Mouse (Mus musculus) embryo, embryonic 11.5 days (tissue): ENCODE results near the gene Tmem274.
"Not testable (repeated sequence)": the region's sequence is repeated elsewhere in the genome, so short reads cannot be mapped to it uniquely, and the experiment has no call there.

Experiments used
- DNase-seq: peaks from one replicate; pipeline ENCODE4 v3.0.0-alpha.2; 2012; ENCODE audit warnings: low read depth, low spot score

Tmem274 gene

DNA sequence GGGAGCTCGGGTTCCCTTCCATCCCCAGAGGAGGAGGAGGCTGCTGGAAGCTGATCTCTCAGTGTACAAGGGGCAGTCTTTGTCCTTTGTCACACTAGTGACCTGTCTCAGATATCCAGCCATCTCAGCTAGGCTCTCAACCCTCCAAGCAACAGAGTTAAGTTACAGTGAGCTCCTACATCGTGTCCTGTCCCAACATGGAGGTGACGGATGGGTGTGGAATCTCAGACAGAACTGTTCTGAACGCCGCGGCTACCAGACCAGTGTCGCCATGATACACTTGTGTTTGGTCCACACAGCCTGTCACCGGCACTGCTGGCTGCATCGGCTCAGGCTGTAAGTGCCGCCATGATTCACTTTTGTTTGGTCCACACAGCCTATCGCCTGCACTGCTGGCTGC lies at the start of gene Tmem274:
Tmem274 (plus strand) TSS at position 301 of the 400 bp plus-strand sequence.
- no peak for DNase-seq

DNA sequence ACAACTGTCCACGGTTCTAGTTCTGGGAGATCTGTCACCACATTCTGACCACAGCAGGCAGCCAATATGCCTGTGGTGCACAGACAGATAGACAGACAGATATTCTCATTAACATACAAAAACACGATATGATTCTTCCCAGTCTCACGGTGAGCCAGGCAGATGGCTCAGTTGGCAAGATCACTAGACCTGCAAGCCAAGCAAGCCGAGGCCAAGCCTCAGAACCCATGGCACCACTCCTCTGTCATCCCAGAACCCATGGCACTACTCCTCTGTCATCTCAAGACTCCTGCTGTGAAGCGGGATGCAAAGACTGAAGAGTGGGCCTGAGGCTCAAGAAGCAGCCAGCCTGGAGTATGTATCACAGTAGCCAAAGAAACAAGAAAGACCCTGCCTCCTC lies 47.6 kb upstream of the Tmem274 start:
- no peak for DNase-seq

DNA sequence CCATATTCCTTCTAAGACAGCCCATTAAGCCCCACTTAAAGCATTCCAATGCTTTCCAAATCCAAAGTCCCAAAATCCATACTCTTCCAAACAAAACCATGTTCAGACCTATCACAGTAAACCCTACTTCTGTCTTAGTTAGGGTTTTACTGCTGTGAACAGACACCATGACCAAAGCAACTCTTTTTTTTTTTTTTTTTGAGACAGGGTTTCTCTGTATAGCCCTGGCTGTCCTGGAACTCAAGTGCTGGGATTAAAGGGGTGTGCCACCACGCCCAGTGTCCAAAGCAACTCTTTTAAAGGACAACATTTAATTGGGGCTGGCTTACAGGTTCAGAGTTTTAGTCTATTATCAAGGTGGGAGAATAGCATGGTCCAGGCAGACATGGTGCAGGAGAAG lies 45.3 kb upstream of the Tmem274 start:
- not testable (repeated sequence) for DNase-seq

- DNase-seq: no peak
Measured at GRCm38 (mm10) chr4:149440576-149440975, 36.6 kb upstream of the Tmem274 start.

- DNase-seq: no peak
Measured at GRCm38 (mm10) chr4:149442436-149442835, 34.7 kb upstream of the Tmem274 start.

- no peak for DNase-seq
Measured at GRCm38 (mm10) chr4:149444465-149444864, 32.7 kb upstream of the Tmem274 start.

GRCm38 (mm10) chr4:149444964-149445701 lies 32.0 kb upstream of the Tmem274 start:
- peak; percentile 94 for DNase-seq

- DNase-seq: peak; percentile 59
Measured at GRCm38 (mm10) chr4:149445868-149446267, 31.3 kb upstream of the Tmem274 start.

GRCm38 (mm10) chr4:149446309-149446708 lies 30.9 kb upstream of the Tmem274 start:
- no peak for DNase-seq

DNA sequence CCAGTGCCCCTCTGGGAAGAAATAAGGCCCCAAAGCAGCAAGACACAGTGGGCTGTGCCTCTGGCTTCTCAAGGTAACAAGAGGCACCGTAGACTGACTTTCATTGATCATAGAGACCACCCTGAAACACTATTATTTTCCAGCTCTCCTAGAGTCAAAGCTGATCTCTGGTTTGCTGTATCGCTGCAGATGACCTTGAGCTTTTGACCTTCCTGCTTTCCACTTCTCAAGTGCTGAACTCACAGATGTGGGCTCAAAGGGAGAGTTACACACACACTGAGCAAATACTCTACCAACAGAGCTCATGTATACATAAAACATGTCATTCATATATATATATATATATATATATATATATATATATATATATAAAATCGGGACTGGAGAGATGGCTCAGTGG lies 26.5 kb upstream of the Tmem274 start:
- no peak for DNase-seq

DNA sequence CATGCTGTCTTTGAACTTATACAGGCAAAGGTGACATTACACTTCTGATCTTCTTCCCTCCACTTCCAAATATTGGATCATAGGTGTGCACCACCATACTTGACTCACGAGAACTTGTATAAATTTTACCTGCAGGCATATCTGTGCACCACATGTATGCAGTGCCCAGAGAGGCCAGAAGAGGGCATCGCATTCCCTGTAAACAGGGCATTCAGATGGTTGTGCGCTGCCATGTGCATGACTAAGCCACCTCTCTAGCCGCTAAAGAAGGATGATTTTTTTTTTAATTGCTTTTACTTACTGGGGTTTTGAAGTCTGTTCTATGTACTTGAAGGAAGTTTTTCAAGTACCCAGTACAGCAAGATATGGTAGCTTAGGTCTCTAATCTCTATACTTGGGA lies 23.5 kb upstream of the Tmem274 start:
- DNase-seq: peak; percentile 13

DNA sequence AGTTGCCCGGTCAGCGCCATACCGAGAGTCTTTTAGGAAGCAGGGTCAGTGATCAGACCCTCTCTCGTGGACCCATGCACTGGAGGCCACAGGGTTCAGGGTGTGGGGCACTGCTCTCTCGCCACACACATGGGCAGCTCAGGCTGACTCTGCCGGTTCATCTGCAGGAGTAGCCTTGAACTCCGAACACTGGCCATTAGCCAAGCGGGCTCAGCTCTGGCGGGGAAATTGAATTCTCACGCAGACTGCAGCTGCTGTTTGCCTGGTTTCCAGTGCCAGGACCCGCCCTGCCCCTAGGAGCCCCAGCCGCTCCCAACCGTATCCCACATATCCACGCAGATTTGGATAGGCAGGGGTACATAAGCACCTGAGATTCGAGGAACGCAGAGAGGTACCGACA lies 22.9 kb upstream of the Tmem274 start:
- no peak for DNase-seq

- no peak for DNase-seq
Measured at GRCm38 (mm10) chr4:149454879-149455278, 22.3 kb upstream of the Tmem274 start, which contains the start of gene Rbp7. Gene Rbp7, minus strand, starts transcription at chr4:149454978.

DNA sequence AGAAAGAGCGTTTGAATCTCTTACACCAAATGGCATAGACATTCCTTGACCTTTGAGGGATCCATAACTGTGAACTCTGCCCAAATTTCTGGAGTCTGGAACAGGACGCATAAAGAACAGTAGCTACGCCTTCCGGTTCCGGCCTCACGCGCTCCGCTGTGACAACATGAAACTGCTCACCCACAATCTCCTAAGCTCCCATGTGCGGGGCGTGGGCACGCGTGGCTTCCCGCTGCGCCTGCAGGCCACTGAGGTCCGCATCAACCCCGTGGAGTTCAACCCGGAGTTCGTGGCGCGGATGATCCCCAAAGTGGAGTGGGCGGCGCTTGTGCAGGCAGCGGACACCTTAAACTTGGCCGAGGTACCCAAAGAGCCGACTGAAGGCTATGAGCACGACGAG lies 20.0 kb upstream of the Tmem274 start:
- not testable (repeated sequence) for DNase-seq

DNA sequence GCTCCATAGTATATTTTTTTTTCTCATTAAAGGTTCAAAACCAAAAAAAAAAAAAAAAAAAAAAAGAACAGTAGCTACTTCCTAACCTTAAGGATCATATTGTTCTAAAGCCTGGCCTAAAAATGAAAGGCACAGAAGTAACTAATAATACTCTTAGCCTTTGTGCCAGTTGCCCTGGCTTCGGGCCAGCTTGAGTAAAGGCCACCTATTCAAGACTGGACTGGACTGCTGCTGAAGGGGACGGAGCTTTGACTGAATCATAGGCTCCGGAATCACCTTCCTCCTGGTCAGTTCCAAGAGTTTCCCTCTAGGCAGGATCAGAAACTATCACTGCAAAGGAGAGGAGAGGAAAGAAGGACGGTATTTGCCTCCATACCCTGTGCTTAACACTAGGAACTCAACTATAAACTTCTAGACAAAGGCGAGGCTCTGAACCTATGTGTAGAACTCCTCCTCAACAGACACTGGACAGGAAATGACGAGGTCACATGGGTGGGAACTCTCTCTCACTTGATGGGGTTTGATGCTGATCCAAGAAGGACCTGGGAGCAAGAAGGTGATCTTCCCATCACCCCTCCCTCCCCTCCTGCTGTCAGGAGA lies 19.2 kb upstream of the Tmem274 start:
- DNase-seq: no peak

GRCm38 (mm10) chr4:149458526-149458925 lies 18.7 kb upstream of the Tmem274 start:
- DNase-seq: no peak

- no peak for DNase-seq
Measured at GRCm38 (mm10) chr4:149459425-149459824, 17.8 kb upstream of the Tmem274 start.

DNA sequence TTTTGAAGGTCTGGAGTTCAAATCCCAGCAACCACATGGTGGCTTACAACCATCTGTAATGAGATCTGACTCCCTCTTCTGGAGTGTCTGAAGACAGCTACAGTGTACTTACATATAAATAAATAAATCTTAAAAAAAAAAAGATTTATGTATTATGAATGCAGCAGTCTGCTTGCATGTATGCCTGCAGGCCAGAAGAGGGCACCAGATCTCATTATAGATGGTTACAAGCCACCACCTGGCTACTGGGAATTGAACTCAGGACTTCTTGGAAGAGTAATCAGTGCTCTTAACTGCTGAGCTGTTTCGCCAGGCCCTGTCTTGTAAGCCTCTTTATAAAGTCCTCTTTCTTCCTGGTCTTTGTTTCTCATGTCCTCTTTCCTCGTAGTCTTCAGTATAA lies 16.7 kb upstream of the Tmem274 start:
- DNase-seq: not testable (repeated sequence)

GRCm38 (mm10) chr4:149461579-149462304 lies 15.4 kb upstream of the Tmem274 start:
- no peak for DNase-seq

DNA sequence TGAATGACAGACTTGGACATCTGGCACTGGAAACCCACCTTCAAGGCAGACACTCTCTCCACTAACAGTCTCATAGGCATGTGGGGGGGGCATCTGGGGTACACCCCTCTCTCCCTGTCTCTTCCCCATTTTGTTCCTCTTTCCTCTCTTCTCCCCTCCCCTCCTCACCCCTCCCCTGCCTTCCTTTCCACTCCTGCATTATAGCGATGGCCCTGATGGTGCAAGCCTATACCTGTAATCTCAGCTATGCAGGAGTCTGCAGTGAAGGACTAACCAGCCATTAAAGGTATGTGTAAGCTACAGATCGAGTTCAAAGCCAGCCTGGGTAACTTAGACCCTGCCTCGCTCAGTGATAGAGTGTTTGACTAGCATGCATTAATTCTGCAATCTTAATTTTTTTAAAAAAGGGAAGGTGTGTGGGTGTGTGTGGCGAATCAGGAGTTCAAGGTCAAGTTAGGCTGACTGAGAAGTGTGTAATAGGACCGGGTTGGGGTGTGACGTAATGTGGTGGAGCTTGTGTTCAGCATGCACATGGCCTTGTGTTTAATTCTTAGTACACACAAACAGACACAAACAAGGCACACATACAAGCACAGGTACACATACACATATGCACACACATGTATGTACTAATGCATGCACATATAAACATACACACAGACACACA lies 14.7 kb upstream of the Tmem274 start:
- no peak for DNase-seq

- DNase-seq: no peak
Measured at GRCm38 (mm10) chr4:149463435-149463950, 13.7 kb upstream of the Tmem274 start.

DNA sequence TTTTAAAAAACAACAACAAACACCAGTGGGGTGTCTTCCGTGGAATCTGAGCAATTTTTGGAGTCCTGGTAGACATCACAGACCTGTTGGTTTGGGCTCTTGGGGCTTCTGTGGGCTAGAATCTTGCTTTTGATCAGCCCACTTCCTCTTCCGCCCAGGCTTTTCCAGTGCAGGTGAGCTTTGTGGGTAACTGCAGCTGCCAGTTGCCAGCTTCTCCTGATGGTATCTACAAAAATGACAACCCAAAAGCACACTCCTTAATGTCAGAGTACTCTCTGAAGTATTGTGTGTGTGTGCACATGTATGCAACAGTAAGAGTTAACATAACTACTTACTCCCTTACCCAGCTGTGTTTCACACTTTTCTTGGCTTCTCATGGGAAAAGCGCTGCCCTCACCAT lies 7.6 kb upstream of the Tmem274 start:
- DNase-seq: no peak
